Mouse (Mus musculus) liver, postnatal 0 days (tissue): ENCODE measurements around the gene Uvrag.

ENCODE experiments used
- CTCF ChIP-seq: sonication (generic); IDR thresholded peaks from 2 replicates; pipeline ENCODE4 v1.5.1; 2016; ENCODE audit warnings: antibody characterized with exemption, low read depth
- EP300 ChIP-seq: IDR thresholded peaks from 2 replicates; pipeline ENCODE4 v1.6.1; 2016; ENCODE audit warnings: antibody characterized with exemption, low read depth, mild to moderate bottlenecking

DNA sequence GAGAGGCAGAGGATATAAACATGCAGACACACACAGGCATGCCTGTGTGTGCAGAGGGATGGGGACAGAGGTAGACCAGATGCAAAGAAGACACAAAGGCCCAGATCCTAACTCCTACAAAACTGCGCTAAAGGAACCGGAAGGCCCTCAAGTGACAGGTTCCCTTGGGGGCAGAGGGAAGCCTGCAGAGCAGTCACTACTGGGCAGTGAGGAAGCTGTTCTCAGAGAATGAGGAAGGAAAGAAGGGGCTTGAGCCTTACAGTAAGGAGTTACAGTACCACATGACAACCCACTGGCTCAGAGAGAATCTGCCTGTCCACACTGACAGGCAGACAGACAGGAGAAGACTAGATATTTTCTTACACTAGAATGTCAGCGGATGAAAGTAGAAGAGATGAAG is 97.6 kb downstream of the Uvrag start:
- TF ChIP-seq CTCF (no peak), EP300 (no peak)
